Mouse (Mus musculus) A20 (cell line): Measurements from ENCODE around the gene Lad1.

Experiments
- DNase-seq: peaks from one replicate; pipeline ENCODE4 v3.0.0-alpha.2; 2011; ENCODE audit warnings: low read depth, low spot score

Gene Lad1

GRCm38 (mm10) chr1:135846632-135847031 lies 28.2 kb downstream of the Lad1 start:
- no peak for DNase-seq

- peak; percentile 75 for DNase-seq
These were observed 28.8 kb downstream of the Lad1 start for GRCm38 (mm10) chr1:135847139-135847562.

- no peak for DNase-seq
These were observed 29.4 kb downstream of the Lad1 start for GRCm38 (mm10) chr1:135847611-135848351.

- peak; percentile 32 for DNase-seq
These were observed 32.5 kb downstream of the Lad1 start for GRCm38 (mm10) chr1:135850722-135851512.

- DNase-seq = no peak
These were observed 33.8 kb downstream of the Lad1 start for GRCm38 (mm10) chr1:135852044-135852756.

- DNase-seq = no peak
These were observed 34.8 kb downstream of the Lad1 start for GRCm38 (mm10) chr1:135853200-135853599.

- DNase-seq = no peak
These were observed 36.4 kb downstream of the Lad1 start for GRCm38 (mm10) chr1:135854591-135855343.

GRCm38 (mm10) chr1:135855344-135855687 lies 36.9 kb downstream of the Lad1 start:
- no peak for DNase-seq

GRCm38 (mm10) chr1:135856070-135856469 lies 37.7 kb downstream of the Lad1 start:
- DNase-seq = no peak

GRCm38 (mm10) chr1:135857137-135857775 lies 38.9 kb downstream of the Lad1 start:
- no peak for DNase-seq

GRCm38 (mm10) chr1:135858533-135858932 lies 40.1 kb downstream of the Lad1 start:
- DNase-seq = no peak

GRCm38 (mm10) chr1:135861091-135861490 lies 42.7 kb downstream of the Lad1 start:
- DNase-seq = no peak

GRCm38 (mm10) chr1:135861980-135862552 lies 43.7 kb downstream of the Lad1 start:
- no peak for DNase-seq

GRCm38 (mm10) chr1:135862561-135862960 lies 44.2 kb downstream of the Lad1 start:
- DNase-seq = no peak

GRCm38 (mm10) chr1:135863786-135864335 lies 45.5 kb downstream of the Lad1 start:
- DNase-seq = no peak

GRCm38 (mm10) chr1:135864830-135865229 lies 46.4 kb downstream of the Lad1 start:
- DNase-seq = no peak

GRCm38 (mm10) chr1:135865518-135866194 lies 47.3 kb downstream of the Lad1 start:
- DNase-seq = peak; percentile 58

- no peak for DNase-seq
These were observed 50.2 kb downstream of the Lad1 start for GRCm38 (mm10) chr1:135868570-135868969.

GRCm38 (mm10) chr1:135872991-135873390 lies 54.6 kb downstream of the Lad1 start:
- no peak for DNase-seq

- DNase-seq = no peak
These were observed 58.9 kb downstream of the Lad1 start for GRCm38 (mm10) chr1:135877248-135877647.
